Mouse (Mus musculus) stomach, embryonic 14.5 days (tissue): Measurements from ENCODE around the gene Arfip2. TPM values are rescaled to one million over a fixed set of nuclear protein-coding genes. Genes with fewer than 3 reads are reported as not detected.

Source experiments
- ATAC-seq: fragments of 200-750 bp; cut with Nextera tagmentation; 2 replicates; pipeline ENCODE4 v1.8.0; 2017; ENCODE audit warnings: low read depth, moderate TSS enrichment; ENCODE audit not compliant: insufficient number of reproducible peaks, insufficient read depth, low FRiP score
- H3K27ac ChIP-seq: fragments of 300-500 bp; sonication (generic); 2 replicates; pipeline ENCODE4 v1.5.1; 2014; ENCODE audit warnings: mild to moderate bottlenecking, low read length, moderate library complexity, mixed read lengths
- H3K27me3 ChIP-seq: fragments of 300-500 bp; sonication (generic); 2 replicates; pipeline ENCODE4 v1.6.1; 2014; ENCODE audit warnings: low read length, control low read depth, mixed read lengths; ENCODE audit not compliant: control insufficient read depth, insufficient read depth
- H3K36me3 ChIP-seq: fragments of 300-500 bp; sonication (generic); 2 replicates; pipeline ENCODE4 v1.6.1; 2014; ENCODE audit warnings: mild to moderate bottlenecking, control low read depth, low read length, moderate library complexity, mixed read lengths; ENCODE audit not compliant: control insufficient read depth, insufficient read depth
- H3K4me1 ChIP-seq: fragments of 300-500 bp; sonication (generic); 2 replicates; pipeline ENCODE4 v1.6.1; 2014; ENCODE audit warnings: low read length, control low read depth, mixed read lengths; ENCODE audit not compliant: control insufficient read depth, insufficient read depth
- H3K4me2 ChIP-seq: fragments of 300-500 bp; sonication (generic); replicated peaks from 2 replicates; pipeline ENCODE4 v1.6.1; 2014; ENCODE audit warnings: low read depth, low read length, control low read depth
- H3K4me3 ChIP-seq: fragments of 300-500 bp; sonication (generic); 2 replicates; pipeline ENCODE4 v1.5.1; 2014; ENCODE audit warnings: low read depth, low read length, control low read depth
- H3K9ac ChIP-seq: fragments of 300-500 bp; sonication (generic); replicated peaks from 2 replicates; pipeline ENCODE4 v1.6.1; 2014; ENCODE audit warnings: low read depth, mild to moderate bottlenecking, control low read depth, low read length, moderate library complexity, mixed read lengths
- H3K9me3 ChIP-seq: fragments of 300-500 bp; sonication (generic); 2 replicates; pipeline ENCODE4 v1.6.1; 2016; ENCODE audit warnings: low read depth, low read length, control low read depth; ENCODE audit not compliant: control insufficient read depth
- WGBS: fragments of 180-500 bp; shearing (Covaris S2); extraction: QIAGEN DNeasy Blood & Tissue Kit; methylation state at CpG from one replicate; pipeline ENCODE4 v1.1.7; 2014; 5-methylcytosine and 5-hydroxymethylcytosine counted together
- polyA plus RNA-seq: library from polyadenylated mRNA; unstranded; fragments of >200 nt; fragmentation: Nextera tagmentation; extraction: Ambion mirVana; gene quantifications from 2 replicates; pipeline ENCODE4 v1.2.1, GENCODE M21; 2014

Gene Arfip2
- polyA plus RNA-seq, 1 experiment from 2014 or later, result 88.9 TPM

DNA sequence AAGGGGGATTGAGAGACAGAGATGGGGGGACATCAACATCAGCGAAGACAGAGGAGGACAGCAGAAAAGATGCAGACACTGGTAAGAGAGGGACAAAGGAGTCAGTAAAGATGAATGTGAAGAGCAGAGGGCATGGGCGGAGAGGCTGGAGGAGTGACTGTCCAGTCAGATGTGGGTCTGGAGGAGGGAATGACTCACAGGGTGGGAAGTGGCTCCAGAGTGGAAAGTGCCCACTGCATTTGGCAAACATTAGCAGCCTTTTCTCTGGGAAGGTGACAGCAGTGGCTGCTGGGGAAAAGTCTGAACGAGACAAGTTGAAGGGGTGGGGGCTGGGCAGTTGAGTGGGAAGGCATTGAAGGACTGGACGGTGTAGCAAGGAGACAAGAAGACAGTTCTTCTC lies 19.2 kb downstream of the Arfip2 start:
- no peak overlapping the region for H3K4me2 ChIP-seq
- H3K9me3 ChIP-seq, result no peaks in the 10 kb centered on the region
- H3K4me1 ChIP-seq, result no peaks in the 10 kb centered on the region
- H3K4me3 ChIP-seq, result no peak overlapping the region
- ATAC-seq, result no peak
- 64% methylated on average over 4 of the region's 4 CpGs for WGBS
- H3K27me3 ChIP-seq, result no peaks in the 10 kb centered on the region
- H3K36me3 ChIP-seq, result peaks cover 31% of the 10 kb centered on the region
- no peak overlapping the region for H3K27ac ChIP-seq
- no peak overlapping the region for H3K9ac ChIP-seq

DNA sequence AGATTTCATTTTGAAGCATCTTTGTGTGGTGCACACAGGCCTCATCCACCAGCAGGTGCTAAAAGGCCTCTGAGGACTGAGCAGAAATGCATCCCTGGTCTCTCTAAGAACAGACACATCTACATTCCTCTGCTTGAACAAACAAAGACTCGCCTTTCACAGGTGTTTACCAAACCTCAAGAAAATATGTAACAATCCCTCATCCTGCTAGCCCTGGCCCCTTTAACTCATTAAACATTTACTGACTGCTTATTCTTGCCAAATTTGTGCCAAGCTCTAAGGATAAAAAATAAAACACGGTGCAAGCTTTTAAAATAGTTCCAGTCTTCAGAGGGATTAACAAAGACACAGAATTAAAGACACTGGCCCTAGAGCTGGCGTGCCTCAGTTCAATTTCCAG lies 20.5 kb downstream of the Arfip2 start:
- peaks cover 37% of the 10 kb centered on the region for H3K36me3 ChIP-seq
- no peak for ATAC-seq
- no peak overlapping the region for H3K9ac ChIP-seq
- H3K4me2 ChIP-seq, result no peak overlapping the region
- no peak overlapping the region for H3K27ac ChIP-seq
- H3K4me3 ChIP-seq, result no peak overlapping the region
- no peaks in the 10 kb centered on the region for H3K9me3 ChIP-seq
- H3K27me3 ChIP-seq, result no peaks in the 10 kb centered on the region
- WGBS, result 38% methylated on average over 3 of the region's 3 CpGs
- H3K4me1 ChIP-seq, result no peaks in the 10 kb centered on the region

- no peaks in the 10 kb centered on the region for H3K27me3 ChIP-seq
- no peak overlapping the region for H3K9ac ChIP-seq
- no peaks in the 10 kb centered on the region for H3K4me1 ChIP-seq
- H3K4me3 ChIP-seq, result no peak overlapping the region
- no peaks in the 10 kb centered on the region for H3K9me3 ChIP-seq
- WGBS, result 93% methylated on average over 22 of the region's 22 CpGs
- H3K4me2 ChIP-seq, result no peak overlapping the region
- ATAC-seq, result no peak
- H3K36me3 ChIP-seq, result peaks cover 48% of the 10 kb centered on the region
- no peak overlapping the region for H3K27ac ChIP-seq
Measured at GRCm38 (mm10) chr7:105617810-105618209, 22.4 kb downstream of the Arfip2 start.

DNA sequence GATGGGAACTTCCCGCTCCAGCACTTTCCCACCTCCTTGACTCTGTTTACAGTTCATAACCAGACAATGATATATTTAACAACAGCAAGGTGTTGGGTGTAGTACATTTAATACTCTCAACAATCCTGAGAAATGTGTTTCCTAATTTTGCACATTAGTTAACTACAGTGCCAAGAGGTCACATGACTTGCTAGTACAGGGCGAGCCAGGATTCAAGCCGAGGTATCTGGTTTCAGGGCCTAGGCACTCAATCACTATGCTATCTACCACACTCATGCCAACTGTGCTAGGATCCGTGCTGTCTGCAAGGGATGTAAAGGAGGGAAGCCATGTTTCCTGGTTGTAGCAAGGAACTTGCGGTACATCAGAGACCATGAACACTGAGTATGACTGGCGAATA lies 23.7 kb downstream of the Arfip2 start:
- Histone ChIP-seq H3K27ac (no peak overlapping the region), H3K4me3 (no peak overlapping the region), H3K4me2 (no peak overlapping the region), H3K27me3 (no peaks in the 10 kb centered on the region), H3K4me1 (no peaks in the 10 kb centered on the region), H3K9ac (no peak overlapping the region), H3K9me3 (no peaks in the 10 kb centered on the region), H3K36me3 (peaks cover 56% of the 10 kb centered on the region)
- ATAC-seq, result no peak
- 70% methylated on average over 6 of the region's 6 CpGs for WGBS

- peaks cover 64% of the 10 kb centered on the region for H3K36me3 ChIP-seq
- 91% methylated on average over 1 of the region's 1 CpGs for WGBS
- no peak overlapping the region for H3K4me2 ChIP-seq
Measured at GRCm38 (mm10) chr7:105615720-105616119, 24.5 kb downstream of the Arfip2 start.

DNA sequence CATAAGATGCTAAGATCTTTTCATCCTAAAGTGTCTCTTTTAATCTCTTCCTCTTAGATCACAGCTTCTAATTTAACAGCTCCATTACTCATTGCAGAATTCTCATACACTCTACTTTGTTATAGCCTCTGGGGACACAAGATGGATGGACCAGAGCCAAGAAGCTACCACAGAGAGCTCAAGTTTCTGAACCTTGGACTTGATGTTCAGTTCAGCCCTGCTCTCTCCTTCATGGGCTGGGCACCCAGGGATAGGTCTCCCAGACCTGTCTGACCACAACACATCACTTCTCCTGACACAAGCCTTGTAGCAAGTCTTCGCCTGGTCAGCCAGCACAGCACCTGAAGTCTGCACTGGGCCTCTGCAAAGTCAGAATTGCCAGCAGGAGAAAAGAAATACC lies 25.8 kb downstream of the Arfip2 start:
- peaks cover 65% of the 10 kb centered on the region for H3K36me3 ChIP-seq
- H3K27me3 ChIP-seq, result no peaks in the 10 kb centered on the region

More at GRCm38 (mm10) chr7:105615720-105616119, 24.5 kb downstream of the Arfip2 start:
- H3K9me3 ChIP-seq, result no peaks in the 10 kb centered on the region
- H3K9ac ChIP-seq, result no peak overlapping the region
- H3K27me3 ChIP-seq, result no peaks in the 10 kb centered on the region
- ATAC-seq, result no peak
- H3K4me1 ChIP-seq, result no peaks in the 10 kb centered on the region
- no peak overlapping the region for H3K27ac ChIP-seq
- no peak overlapping the region for H3K4me3 ChIP-seq

DNA sequence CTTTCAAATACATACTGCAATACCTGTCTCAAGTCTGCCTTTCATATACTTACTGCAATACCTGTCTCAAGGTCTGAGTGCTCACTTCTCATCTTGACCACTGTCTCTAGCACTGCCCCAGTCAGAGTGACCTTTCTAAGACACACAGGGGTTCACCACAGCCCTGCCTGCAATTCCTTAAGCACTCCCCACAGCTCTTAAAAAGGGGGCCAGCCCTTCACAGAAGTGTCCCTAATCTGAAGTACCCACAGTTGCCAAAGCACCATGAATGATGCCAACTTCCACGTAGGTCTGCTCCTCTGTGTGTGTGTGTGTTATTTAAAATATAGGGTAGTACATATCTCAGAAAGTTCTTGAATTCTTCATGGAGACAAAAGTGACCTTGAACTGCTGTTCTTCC lies 28.4 kb downstream of the Arfip2 start:
- H3K36me3 ChIP-seq, result peaks cover 41% of the 10 kb centered on the region
- no peak overlapping the region for H3K4me2 ChIP-seq
- 91% methylated on average over 1 of the region's 1 CpGs for WGBS
- no peaks in the 10 kb centered on the region for H3K4me1 ChIP-seq
- no peak for ATAC-seq
- H3K9me3 ChIP-seq, result no peaks in the 10 kb centered on the region
- no peak overlapping the region for H3K27ac ChIP-seq
- no peaks in the 10 kb centered on the region for H3K27me3 ChIP-seq
- H3K4me3 ChIP-seq, result no peak overlapping the region
- no peak overlapping the region for H3K9ac ChIP-seq

More for the DNA sequence above, 25.8 kb downstream of the Arfip2 start:
- no peaks in the 10 kb centered on the region for H3K4me1 ChIP-seq
- no peak overlapping the region for H3K9ac ChIP-seq
- no peaks in the 10 kb centered on the region for H3K9me3 ChIP-seq
- no peak for ATAC-seq
- no peak overlapping the region for H3K4me2 ChIP-seq
- WGBS, result 93% methylated on average over 1 of the region's 1 CpGs
- H3K4me3 ChIP-seq, result no peak overlapping the region
- no peak overlapping the region for H3K27ac ChIP-seq

DNA sequence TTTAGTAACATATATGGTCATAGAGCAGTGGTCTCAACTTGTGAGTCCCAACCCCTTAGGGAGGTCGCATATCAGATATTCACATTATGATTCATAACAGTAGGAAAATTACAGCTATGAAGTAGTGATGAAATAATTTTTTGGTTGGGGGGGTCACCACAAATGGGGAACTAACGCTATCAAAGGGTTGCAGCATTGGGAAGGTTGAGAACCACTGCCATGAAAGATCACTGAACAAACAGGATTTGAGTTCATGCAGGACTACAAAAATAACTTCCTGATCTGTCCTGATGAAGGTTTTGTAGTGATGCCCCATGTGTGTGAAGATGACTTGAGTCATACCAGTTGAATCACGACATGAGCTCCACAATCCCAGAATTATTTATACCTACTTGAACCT lies 31.7 kb downstream of the Arfip2 start:
- ATAC-seq, result no peak
- Histone ChIP-seq H3K36me3 (peaks cover 24% of the 10 kb centered on the region), H3K9ac (no peak overlapping the region), H3K4me3 (no peak overlapping the region), H3K9me3 (peaks cover 6% of the 10 kb centered on the region; the same call in 1 of the 2 replicates), H3K4me1 (no peaks in the 10 kb centered on the region), H3K27ac (no peak overlapping the region), H3K27me3 (no peaks in the 10 kb centered on the region), H3K4me2 (no peak overlapping the region)
- WGBS, result 88% methylated on average over 3 of the region's 3 CpGs

GRCm38 (mm10) chr7:105602860-105603623 lies 37.2 kb downstream of the Arfip2 start:
- 34% methylated on average over 9 of the region's 9 CpGs for WGBS
- Histone ChIP-seq H3K9ac (no peak overlapping the region), H3K27me3 (no peaks in the 10 kb centered on the region), H3K4me1 (no peaks in the 10 kb centered on the region), H3K4me2 (no peak overlapping the region), H3K27ac (no peak overlapping the region), H3K4me3 (no peak overlapping the region), H3K9me3 (peaks cover 6% of the 10 kb centered on the region; the same call in 1 of the 2 replicates), H3K36me3 (no peaks in the 10 kb centered on the region)
- ATAC-seq, result peak; percentile 56; the same call in 1 of the 2 replicates
